ENCODE assay signal across 9 mouse cellular contexts in genomic region chr8:126496915-126497314, GRCm38 (mm10). TPM values are rescaled to one million over a fixed set of nuclear protein-coding genes. Genes with fewer than 3 reads are reported as not detected.
DNase-seq lines count a peak whose midpoint lies in the region; ATAC-seq and TF ChIP-seq lines count a peak whose summit lies in the region.
"Had no signal": no experiment of that assay in that cellular context is flagged by ENCODE, and none has a peak within 500 bp of the region (broad histone marks: within the 10 kb centered on the region; RNA-seq: fewer than 3 reads in every experiment).

No protein-coding gene starts in this region.

- H3K9me3 ChIP-seq in heart, embryonic 14.5 days (ENCODE audit: control insufficient read depth, low read length): no peaks in the 10 kb centered on the region
- no peaks in the 10 kb centered on the region for H3K9me3 ChIP-seq in heart, postnatal 0 days (replicated peaks; ENCODE audit: control insufficient read depth, low read length)
- H3K9me3 ChIP-seq in midbrain, embryonic 16.5 days (replicated peaks; ENCODE audit: control insufficient read depth, low read length, poor library complexity, severe bottlenecking): no peaks in the 10 kb centered on the region
- H3K9me3 ChIP-seq: G1E had no signal

- H3K36me3 ChIP-seq in heart, embryonic 14.5 days (ENCODE audit: control insufficient read depth, insufficient read depth, low read length): no peaks in the 10 kb centered on the region
- no peaks in the 10 kb centered on the region for H3K36me3 ChIP-seq in heart, postnatal 0 days (replicated peaks; ENCODE audit: control insufficient read depth, insufficient read depth, low read length)
- no peaks in the 10 kb centered on the region for H3K36me3 ChIP-seq in midbrain, embryonic 16.5 days (ENCODE audit: control insufficient read depth, insufficient read depth, low read length)
- H3K36me3 ChIP-seq: G1E had no signal

- peaks cover 10 to 11% of the 10 kb centered on the region in 2 experiments for H3K4me1 ChIP-seq in heart, embryonic 14.5 days (ENCODE audit: control insufficient read depth in 2 of 2, insufficient read depth in 2 of 2, low read length in 2 of 2)
- peaks cover 10% of the 10 kb centered on the region for H3K4me1 ChIP-seq in heart, postnatal 0 days (ENCODE audit: control insufficient read depth, insufficient read depth)
- peaks cover 11% of the 10 kb centered on the region for H3K4me1 ChIP-seq in midbrain, embryonic 16.5 days (ENCODE audit: control insufficient read depth, insufficient read depth, low read length)

- H3K27ac ChIP-seq in heart, embryonic 14.5 days (replicated peaks in 1 of 2; ENCODE audit: control insufficient read depth in 1 of 2, insufficient read depth in 1 of 2, low read depth in 2 of 2, low read length in 2 of 2): peak overlapping the region in 1 of 2 experiments; percentile 66; a peak in 1 of 4 replicates
- peak overlapping the region; percentile 85; the same call in 1 of the 2 replicates for H3K27ac ChIP-seq in heart, postnatal 0 days (ENCODE audit: low read depth)
- H3K27ac ChIP-seq in midbrain, embryonic 16.5 days (ENCODE audit: low read length): no peak overlapping the region

- no peak for ATAC-seq in heart, embryonic 14.5 days (ENCODE audit: insufficient number of reproducible peaks, insufficient read depth, low FRiP score, low read depth)
- ATAC-seq in heart, postnatal 0 days (ENCODE audit: insufficient read depth, low read depth): no peak
- ATAC-seq in midbrain, embryonic 16.5 days: peak; percentile 11; the same call in 1 of the 2 replicates

- H3K27me3 ChIP-seq in heart, embryonic 14.5 days (ENCODE audit: control insufficient read depth, insufficient read depth, low read length): no peaks in the 10 kb centered on the region
- H3K27me3 ChIP-seq in heart, postnatal 0 days (ENCODE audit: control insufficient read depth, insufficient read depth, low read length): no peaks in the 10 kb centered on the region
- H3K27me3 ChIP-seq in midbrain, embryonic 16.5 days (ENCODE audit: control insufficient read depth, insufficient read depth, low read depth, low read length): no peaks in the 10 kb centered on the region

- no peak overlapping the region for H3K4me3 ChIP-seq in heart, embryonic 14.5 days (ENCODE audit: control insufficient read depth in 1 of 2, insufficient read depth in 1 of 2, low read depth in 1 of 2, low read length in 2 of 2)
- no peak overlapping the region for H3K4me3 ChIP-seq in heart, postnatal 0 days (ENCODE audit: low read depth, low read length)
- H3K4me3 ChIP-seq in midbrain, embryonic 16.5 days (ENCODE audit: low read depth, low read length): no peak overlapping the region

- no peak overlapping the region for H3K4me2 ChIP-seq in heart, embryonic 14.5 days (ENCODE audit: low read length)
- H3K4me2 ChIP-seq in heart, postnatal 0 days (ENCODE audit: low read depth, low read length): no peak overlapping the region
- no peak overlapping the region for H3K4me2 ChIP-seq in midbrain, embryonic 16.5 days (ENCODE audit: low read length)

- WGBS in heart, embryonic 14.5 days: 48% methylated on average over 5 of the region's 5 CpGs
- 60% methylated on average over 5 of the region's 5 CpGs for WGBS in heart, postnatal 0 days
- WGBS in midbrain, embryonic 16.5 days: 80% methylated on average over 5 of the region's 5 CpGs

- no peak for DNase-seq in heart, postnatal 36 days
- DNase-seq in lung, postnatal 10 days: peak; percentile 22
- DNase-seq in lung, adult 18-20 months: no peak
- no peak for DNase-seq in heart, postnatal 0 days (ENCODE audit: low spot score)
- DNase-seq in frontal cortex, adult 2 months (ENCODE audit: extremely low spot score in 1 of 2, low spot score in 1 of 2): no peak
- DNase-seq in adrenal gland, postnatal 36 days: no peak

- TF ChIP-seq CTCF in heart, postnatal 0 days (IDR thresholded peaks at IDR 0.05; ENCODE audit: low read depth): no peak

- no peak for TF ChIP-seq EP300 in heart, postnatal 0 days (IDR thresholded peaks at IDR 0.05; ENCODE audit: low read depth)

- intact Hi-C loops in heart, postnatal 36 days (cut with DNase I): loop anchor here (1.0 to 5.0 kb wide), 5 partner anchors 70 to 424 kb away; no protein-coding TSS in a partner anchor

- 0 out of 2 replicates have a peak overlapping the region, but pooled peaks have one; percentile 6 for H3K9ac ChIP-seq in heart, embryonic 14.5 days (ENCODE audit: low read length)
- no peak overlapping the region; the same call in 1 of the 2 replicates for H3K9ac ChIP-seq in heart, postnatal 0 days (replicated peaks; ENCODE audit: low read depth, low read length)
- no peak overlapping the region; the same call in 1 of the 2 replicates for H3K9ac ChIP-seq in midbrain, embryonic 16.5 days (ENCODE audit: low read depth, low read length)

RNA-seq across cellular contexts. Expression of gene Tarbp1, which starts 22.1 kb away (rescaled TPM):
- 2.1 and 2.3 TPM in 2 replicates for polyA plus RNA-seq in heart, embryonic 14.5 days (2014; fragmentation: Nextera tagmentation; extraction: Ambion mirVana)
- total RNA-seq in heart, postnatal 36 days (2021): 1 to 10 TPM; 3.7 to 4.9 TPM
- total RNA-seq in heart, postnatal 0 days (2014; rRNA removed; ENCODE audit: low replicate concordance): 5.6 and 7.3 TPM in 2 replicates
- 0.73 and 0.92 TPM in 2 replicates for polyA plus RNA-seq in heart, postnatal 0 days (2015; fragmentation: Nextera tagmentation; extraction: Ambion mirVana)
- 1.7 and 2.1 TPM in 2 replicates for polyA plus RNA-seq in midbrain, embryonic 16.5 days (2015; fragmentation: Nextera tagmentation; extraction: Ambion mirVana)
- polyA plus RNA-seq in frontal cortex, adult 2 months (2012; rRNA removed): 6.2 and 6.8 TPM in 2 replicates
- 1 to 10 TPM; 6.4 to 7.1 TPM for total RNA-seq in adrenal gland, postnatal 36 days (2021)
